Mouse (Mus musculus) spleen, adult 2 months (tissue): ENCODE results near the gene Slc25a42.

Experiments used
- CTCF ChIP-seq: fragments of 200-500 bp; IDR thresholded peaks from 2 replicates; pipeline ENCODE4 v1.5.1; 2011; ENCODE audit warnings: mild to moderate bottlenecking, inconsistent platforms; ENCODE audit not compliant: insufficient read depth, insufficient read length, insufficient replicate concordance; ENCODE audit errors: extremely low read depth
- POLR2A ChIP-seq: fragments of 200-500 bp; IDR thresholded peaks from 2 replicates; pipeline ENCODE4 v1.6.1; 2011; ENCODE audit warnings: low read depth, low read length, inconsistent platforms

DNA sequence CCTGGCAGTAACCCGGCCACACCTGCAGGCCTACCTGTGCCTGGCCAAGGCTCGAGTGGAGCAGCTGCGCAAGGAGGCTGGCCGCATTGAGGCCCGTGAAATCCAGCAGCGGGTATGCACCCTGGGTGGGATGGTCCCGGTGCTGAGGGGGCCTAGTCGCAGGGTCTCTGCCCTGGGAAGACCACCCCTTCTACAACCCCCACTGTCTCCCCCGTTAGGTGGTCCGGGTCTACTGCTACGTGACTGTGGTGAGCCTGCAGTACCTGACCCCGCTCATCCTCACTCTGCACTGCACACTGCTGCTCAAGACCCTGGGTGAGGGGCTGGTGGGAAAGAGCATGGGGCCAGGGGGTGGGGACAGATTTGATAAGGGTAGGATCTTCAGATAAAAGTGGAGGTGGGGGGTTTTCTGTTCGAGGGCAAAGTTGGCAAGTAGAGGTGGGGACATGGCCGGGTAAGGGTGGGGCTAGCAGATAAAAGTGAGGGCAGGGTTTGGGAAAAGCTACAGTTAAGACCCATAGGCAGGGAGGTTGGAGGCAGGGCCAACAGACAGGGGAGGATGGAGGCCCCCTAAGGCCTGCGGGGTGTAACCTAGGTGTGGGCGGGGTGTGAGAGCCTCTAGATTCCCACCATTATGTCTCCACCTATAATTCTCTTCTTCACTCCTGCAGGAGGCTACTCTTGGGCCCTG lies 30.7 kb downstream of the Slc25a42 start:
- TF ChIP-seq CTCF (no peak), POLR2A (no peak)
